Mouse (Mus musculus) thymus, postnatal 0 days (tissue): Measurements from ENCODE around the gene D930048N14Rik. TPM values are rescaled to one million over a fixed set of nuclear protein-coding genes. Genes with fewer than 3 reads are reported as not detected.
A peak's percentile ranks its signal among the peaks of the same experiment; 100 is the strongest.

Experiments used
- DNase-seq: peaks from one replicate; pipeline ENCODE4 v3.0.0-alpha.2; 2015; ENCODE audit warnings: low spot score
- polyA plus RNA-seq: library from polyadenylated mRNA; unstranded; fragments of >200 nt; fragmentation: Nextera tagmentation; extraction: Ambion mirVana; gene quantifications from 2 replicates; pipeline ENCODE4 v1.2.1, GENCODE M21; 2015

Gene D930048N14Rik
- polyA plus RNA-seq, 1 experiment from 2014 or later: 1.8 TPM

GRCm38 (mm10) chr11:51694984-51695383, 44.2 kb downstream of the D930048N14Rik start:
- DNase-seq: no peak

GRCm38 (mm10) chr11:51702831-51703230, 52.1 kb downstream of the D930048N14Rik start:
- no peak for DNase-seq

- DNase-seq: peak; percentile 56
Measured at GRCm38 (mm10) chr11:51703379-51703998, 52.7 kb downstream of the D930048N14Rik start.

GRCm38 (mm10) chr11:51706451-51706850, 55.7 kb downstream of the D930048N14Rik start:
- DNase-seq: no peak

GRCm38 (mm10) chr11:51707080-51707479, 56.3 kb downstream of the D930048N14Rik start:
- DNase-seq: no peak

Other genes starting within 250 kb of the D930048N14Rik start
- 13.0 and 15.0 TPM in 2 replicates for gene Phykpl, start 66.2 kb upstream of the D930048N14Rik start, polyA plus RNA-seq
- 505 and 542 TPM in 2 replicates for gene Hnrnpab, start 44.1 kb upstream of the D930048N14Rik start, polyA plus RNA-seq
- gene Nhp2, start 31.2 kb upstream of the D930048N14Rik start, polyA plus RNA-seq: 196 and 207 TPM in 2 replicates
- gene Rmnd5b, start 15.1 kb upstream of the D930048N14Rik start, polyA plus RNA-seq: 62.4 and 66.1 TPM in 2 replicates
- 22.8 and 26.5 TPM in 2 replicates for gene N4bp3, start 112 bp upstream of the D930048N14Rik start, polyA plus RNA-seq
- 77.3 and 85.7 TPM in 2 replicates for gene 0610009B22Rik, start 37.9 kb downstream of the D930048N14Rik start, polyA plus RNA-seq
- gene Sec24a, start 112.7 kb downstream of the D930048N14Rik start, polyA plus RNA-seq: 5.8 and 7.0 TPM in 2 replicates
- 128 and 132 TPM in 2 replicates for gene Sar1b, start 112.7 kb downstream of the D930048N14Rik start, polyA plus RNA-seq
- 6.8 TPM in 2 replicates for gene Jade2, start 206.7 kb downstream of the D930048N14Rik start, polyA plus RNA-seq